Mouse (Mus musculus): ENCODE measurements around the gene Gm45717. TPM values are rescaled to one million over a fixed set of nuclear protein-coding genes. Genes with fewer than 3 reads are reported as not detected.

Gm45717 gene
- polyA plus RNA-seq (2017; shearing (Covaris generic)), result not detected

DNA sequence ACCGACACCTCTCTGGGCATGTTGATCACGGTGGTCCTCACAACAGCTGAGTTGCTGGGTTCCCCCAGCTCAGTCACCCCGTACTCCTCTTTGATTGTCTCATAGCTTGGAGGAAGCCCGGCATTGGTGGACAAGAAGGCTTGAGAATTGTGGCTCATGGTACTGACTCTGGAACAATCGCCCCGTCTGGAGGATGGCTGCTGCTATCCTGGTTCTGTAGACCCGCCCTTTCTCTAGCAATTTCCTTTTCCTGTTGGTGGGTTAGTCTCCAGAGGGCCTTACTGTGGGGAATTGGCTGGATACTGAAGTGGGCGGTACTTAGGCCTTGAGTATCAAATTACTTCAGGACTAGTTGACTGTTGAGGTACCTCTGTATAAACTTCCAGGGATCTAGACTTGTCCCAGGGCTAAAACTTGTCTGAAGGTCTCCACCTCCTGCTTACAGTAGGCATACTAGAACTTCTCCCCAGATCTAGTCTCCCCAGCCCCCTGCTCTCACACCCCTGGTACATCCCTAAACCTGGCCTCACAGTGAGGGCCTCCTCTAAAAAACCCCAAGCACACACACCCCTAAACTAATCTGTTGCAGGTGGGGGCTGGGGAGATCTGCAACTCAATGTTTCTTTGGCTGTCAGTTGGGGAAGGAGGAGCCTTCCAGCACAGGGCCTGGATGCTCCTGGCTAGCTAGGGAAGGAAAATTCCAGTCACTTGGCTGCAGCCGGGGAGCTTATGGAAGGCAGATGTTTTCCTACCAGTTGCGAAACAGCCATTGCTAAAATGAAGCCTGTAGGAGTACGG, at the start of gene Gm45717, which contains the start of gene Ifitm2:
TSS of gene Gm45717 (minus strand) at position 180 of the 798 bp plus-strand sequence.
TSS of gene Ifitm2 (minus strand) at position 230 of the 798 bp plus-strand sequence.

DNA sequence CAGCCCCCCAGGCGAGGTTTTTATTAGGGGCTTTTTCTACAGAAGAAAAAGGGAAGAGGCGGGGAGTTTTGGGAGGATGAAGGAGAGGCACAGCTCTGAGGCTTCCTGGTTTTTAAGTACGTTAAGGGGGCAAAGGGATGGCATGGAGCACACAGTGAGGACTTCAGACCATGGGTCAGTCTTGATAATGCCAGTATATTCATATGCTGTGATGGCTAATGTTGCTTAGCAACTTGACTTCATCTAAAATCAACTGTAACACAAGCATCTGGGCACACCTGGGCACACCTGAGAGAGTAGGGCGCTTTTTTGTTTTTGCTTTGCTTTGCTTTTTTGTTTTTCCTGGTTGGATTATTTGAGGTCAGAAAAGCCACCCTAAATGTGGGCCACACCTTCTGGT, 11.2 kb upstream of the Gm45717 start, which contains the start of gene Ifitm1:
TSS of gene Ifitm1 (plus strand) at position 301 of the 400 bp plus-strand sequence.

DNA sequence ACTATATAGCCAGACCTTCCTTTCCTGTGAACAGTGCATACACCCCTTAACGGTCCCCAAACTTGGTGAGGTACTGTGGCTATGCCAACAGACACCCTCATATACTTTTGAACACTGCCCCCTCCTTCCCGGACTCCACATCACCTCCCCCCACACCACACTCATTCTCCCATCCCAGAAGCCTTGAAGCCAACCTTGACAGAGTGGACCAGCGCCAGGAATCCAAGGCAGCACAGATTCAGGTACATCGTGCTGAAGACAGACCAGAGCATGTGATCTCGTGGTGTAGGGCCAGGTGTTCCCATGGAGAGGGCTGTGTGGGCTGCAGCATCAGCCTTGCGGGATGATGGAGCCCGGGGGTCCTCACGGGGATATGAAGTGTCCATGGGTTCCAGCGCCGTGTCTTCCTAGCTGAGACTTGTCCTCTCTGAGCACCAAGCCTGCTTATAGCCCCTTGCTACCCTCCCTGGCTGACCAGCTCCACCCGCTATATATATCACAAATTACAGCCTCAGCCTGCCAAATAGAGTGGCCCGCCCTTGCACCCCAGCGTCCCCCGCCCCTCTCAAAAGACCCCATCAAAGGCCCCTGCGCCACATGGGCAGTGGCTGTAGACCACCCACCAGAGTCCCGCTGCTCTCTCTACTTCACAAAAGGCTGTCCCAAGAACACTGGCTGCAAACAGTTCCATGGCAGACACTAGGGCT, 5.8 kb downstream of the Gm45717 start, which contains the start of gene Ifitm5:
TSS of gene Ifitm5 (minus strand) at position 468 of the 707 bp plus-strand sequence.

DNA sequence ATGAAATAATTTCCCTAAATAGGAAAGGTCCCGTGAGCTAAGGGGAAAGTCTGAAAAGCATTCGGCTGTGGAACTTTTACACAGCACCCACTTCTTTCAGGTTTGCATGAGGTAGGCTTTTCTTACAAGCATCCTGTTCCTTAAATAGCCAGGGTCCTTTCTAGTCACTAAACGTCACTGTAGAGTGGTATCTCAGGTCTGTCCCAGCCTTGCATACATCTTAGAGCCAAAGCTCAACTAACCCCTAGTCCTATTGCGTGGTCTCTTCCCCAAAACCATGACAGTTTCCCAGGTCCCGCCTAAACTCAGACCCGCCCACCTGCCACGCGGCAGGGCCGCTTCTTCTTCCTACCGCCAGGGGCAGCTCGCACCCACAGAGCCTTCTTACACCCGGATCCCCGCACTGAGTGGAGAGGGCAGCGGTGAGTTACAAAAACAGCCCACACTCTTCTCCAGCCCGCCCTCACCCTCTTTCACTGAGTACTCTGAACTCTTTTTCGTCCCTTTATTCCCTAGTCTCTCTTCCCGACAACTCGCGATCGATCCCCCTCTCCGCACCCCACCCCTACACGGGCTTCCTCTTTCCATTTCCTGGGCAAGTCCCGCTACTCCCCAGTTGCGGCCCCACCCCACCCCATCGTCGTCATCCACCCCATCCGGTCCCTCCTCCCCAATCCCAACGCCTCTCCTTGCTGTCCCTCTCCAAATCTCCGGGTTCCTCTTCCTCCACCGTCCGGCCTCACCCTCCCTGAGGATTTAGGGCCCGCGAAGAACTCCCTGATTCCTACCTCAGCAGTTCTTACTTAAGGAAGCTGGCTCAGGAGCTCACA, 14.3 kb downstream of the Gm45717 start, which contains the start of gene Pgghg:
TSS of gene Pgghg (plus strand) at position 170 of the 830 bp plus-strand sequence.

DNA sequence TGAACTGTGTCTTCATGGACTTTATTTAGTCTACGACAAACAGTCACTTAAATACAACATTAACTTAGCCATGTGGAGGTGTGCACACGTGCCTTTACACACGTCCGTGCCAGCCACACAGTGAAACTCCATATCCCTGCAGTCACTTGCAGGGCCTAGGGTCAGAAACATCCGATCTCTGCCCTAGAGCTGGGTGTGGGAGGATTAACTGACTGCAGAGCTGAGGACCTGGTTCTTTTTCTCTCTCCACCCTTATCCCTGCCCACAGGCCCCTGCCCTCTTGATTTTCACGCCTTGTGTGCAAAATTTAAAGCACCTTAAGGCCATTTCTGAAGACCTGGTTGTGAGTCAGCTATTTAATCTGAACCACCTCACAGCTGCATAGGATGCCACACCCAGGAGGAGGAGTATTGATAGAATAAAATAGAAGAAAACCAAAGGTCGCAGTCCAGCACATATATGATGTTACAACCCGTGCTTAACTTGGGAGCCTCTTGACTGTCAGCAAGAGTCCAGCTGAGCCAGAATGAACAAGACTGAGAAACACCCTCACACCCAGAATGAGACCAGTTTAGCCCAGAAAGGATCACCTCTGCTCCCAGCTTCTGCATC, 35.2 kb downstream of the Gm45717 start, which contains the start of gene Nlrp6:
TSS of gene Nlrp6 (plus strand) at position 485 of the 612 bp plus-strand sequence.

DNA sequence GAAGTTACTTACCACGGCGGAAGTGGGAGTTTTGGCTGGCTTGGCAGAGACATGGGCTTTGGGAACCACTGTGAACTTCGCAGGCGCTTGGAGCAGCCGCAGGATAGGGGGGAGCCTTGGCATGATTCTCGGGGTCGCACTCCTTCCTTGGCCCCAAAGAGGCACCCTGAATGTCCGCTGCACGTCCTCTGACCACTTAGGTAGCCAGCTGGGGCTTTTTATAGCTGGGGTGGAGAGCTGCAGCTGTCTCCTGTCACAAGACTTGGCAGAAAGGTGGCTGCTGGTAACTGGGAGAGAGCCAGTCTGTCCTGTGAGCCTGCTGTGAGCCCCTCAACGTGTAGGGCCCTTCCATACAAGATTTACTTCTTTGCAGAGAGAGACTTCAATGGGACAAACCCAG, 55.5 kb downstream of the Gm45717 start, which contains the start of gene Cox8b:
TSS of gene Cox8b (minus strand) at position 227 of the 400 bp plus-strand sequence.

Other genes starting within 250 kb of the Gm45717 start
- gene Cyp2e1, start 192.2 kb downstream of the Gm45717 start, polyA plus RNA-seq (2017; shearing (Covaris generic)), result under 1 TPM in 1 of 2 experiments, not detected in 1; 0.26 TPM
- gene Syce1, start 168.1 kb downstream of the Gm45717 start, polyA plus RNA-seq (2017; shearing (Covaris generic)), result 1 to 10 TPM in 1 of 2 experiments, under 1 TPM in 1; 0.32 to 1.6 TPM
- under 1 TPM; 0.11 to 0.17 TPM for gene Zfp941, start 133.8 kb downstream of the Gm45717 start, polyA plus RNA-seq (2017; shearing (Covaris generic))
- not detected for gene Urah, start 120.9 kb downstream of the Gm45717 start, polyA plus RNA-seq (2017; shearing (Covaris generic))
- not detected for gene Scgb1c1, start 110.4 kb downstream of the Gm45717 start, polyA plus RNA-seq (2017; shearing (Covaris generic))
- not detected for gene Odf3, start 108.1 kb downstream of the Gm45717 start, polyA plus RNA-seq (2017; shearing (Covaris generic))
- gene Gm45785, start 99.6 kb downstream of the Gm45717 start, polyA plus RNA-seq (2017; shearing (Covaris generic)), result under 1 TPM in 1 of 2 experiments, not detected in 1; 0.43 TPM
- gene Ric8a, start 99.0 kb downstream of the Gm45717 start, polyA plus RNA-seq (2017; shearing (Covaris generic)), result 100 to 1,000 TPM; 101 to 128 TPM
- 10 to 100 TPM; 46.6 to 46.7 TPM for gene Bet1l, start 98.4 kb downstream of the Gm45717 start, polyA plus RNA-seq (2017; shearing (Covaris generic))
- 100 to 1,000 TPM; 232 to 235 TPM for gene Psmd13, start 74.0 kb downstream of the Gm45717 start, polyA plus RNA-seq (2017; shearing (Covaris generic))
- gene Sirt3, start 73.6 kb downstream of the Gm45717 start, polyA plus RNA-seq (2017; shearing (Covaris generic)), result 10 to 100 TPM in 1 of 2 experiments, 1 to 10 TPM in 1; 4.9 to 10.0 TPM
- not detected for gene Cox8b, start 55.5 kb downstream of the Gm45717 start, polyA plus RNA-seq (2017; shearing (Covaris generic))
- under 1 TPM in 1 of 2 experiments, not detected in 1; 0.24 TPM for gene Nlrp6, start 35.0 kb downstream of the Gm45717 start, polyA plus RNA-seq (2017; shearing (Covaris generic))
- gene Pgghg, start 14.5 kb downstream of the Gm45717 start, polyA plus RNA-seq (2017; shearing (Covaris generic)), result 10 to 100 TPM; 20.0 to 39.9 TPM
- gene Ifitm5, start 5.6 kb downstream of the Gm45717 start, polyA plus RNA-seq (2017; shearing (Covaris generic)), result under 1 TPM in 1 of 2 experiments, not detected in 1; 0.57 TPM
- 100 to 1,000 TPM in 1 of 2 experiments, 10 to 100 TPM in 1; 67.1 to 119 TPM for gene Ifitm2, start 50 bp upstream of the Gm45717 start, polyA plus RNA-seq (2017; shearing (Covaris generic))
- 10 to 100 TPM in 1 of 2 experiments, 1 to 10 TPM in 1; 2.5 to 20.2 TPM for gene Ifitm1, start 11.3 kb upstream of the Gm45717 start, polyA plus RNA-seq (2017; shearing (Covaris generic))
- gene Ifitm3, start 54.8 kb upstream of the Gm45717 start, polyA plus RNA-seq (2017; shearing (Covaris generic)), result 10 to 100 TPM; 14.6 to 31.5 TPM
- 1 to 10 TPM in 1 of 2 experiments, under 1 TPM in 1; 0.75 to 1.2 TPM for gene Ifitm6, start 62.0 kb upstream of the Gm45717 start, polyA plus RNA-seq (2017; shearing (Covaris generic))
- not detected for gene Gm17387, start 73.2 kb upstream of the Gm45717 start, polyA plus RNA-seq (2017; shearing (Covaris generic))
- 10 to 100 TPM in 1 of 2 experiments, 1 to 10 TPM in 1; 9.9 to 21.4 TPM for gene B4galnt4, start 105.2 kb upstream of the Gm45717 start, polyA plus RNA-seq (2017; shearing (Covaris generic))
- 100 to 1,000 TPM; 238 to 385 TPM for gene Pkp3, start 122.3 kb upstream of the Gm45717 start, polyA plus RNA-seq (2017; shearing (Covaris generic))
- gene Sigirr, start 144.6 kb upstream of the Gm45717 start, polyA plus RNA-seq (2017; shearing (Covaris generic)), result 100 to 1,000 TPM; 176 to 187 TPM
- gene Ano9, start 161.9 kb upstream of the Gm45717 start, polyA plus RNA-seq (2017; shearing (Covaris generic)), result not detected
- gene Ptdss2, start 166.4 kb upstream of the Gm45717 start, polyA plus RNA-seq (2017; shearing (Covaris generic)), result 10 to 100 TPM; 17.3 to 22.2 TPM
- gene Rnh1, start 216.9 kb upstream of the Gm45717 start, polyA plus RNA-seq (2017; shearing (Covaris generic)), result 100 to 1,000 TPM; 107 to 150 TPM
- 10 to 100 TPM; 56.0 to 61.9 TPM for gene Hras, start 238.1 kb upstream of the Gm45717 start, polyA plus RNA-seq (2017; shearing (Covaris generic))
- gene Lrrc56, start 238.2 kb upstream of the Gm45717 start, polyA plus RNA-seq (2017; shearing (Covaris generic)), result 1 to 10 TPM; 2.2 to 5.0 TPM

Data from activated CD4-positive, CD25-positive, alpha-beta regulatory T cell (primary cell).